Mouse (Mus musculus) CH12.LX (cell line): ENCODE results near the gene Arl6ip4. TPM values are rescaled to one million over a fixed set of nuclear protein-coding genes. Genes with fewer than 3 reads are reported as not detected.

Experiments
- DNase-seq: peaks from one replicate; pipeline ENCODE4 v3.0.0-alpha.2; 2013; ENCODE audit errors: extremely low read depth
- H3K27ac ChIP-seq: 2 replicates; pipeline ENCODE4 v1.5.1; 2012; ENCODE audit warnings: low read depth, mild to moderate bottlenecking, control low read depth, moderate library complexity; ENCODE audit not compliant: insufficient read depth
- H3K27me3 ChIP-seq: replicated peaks from 2 replicates; pipeline ENCODE3; 2012; ENCODE audit warnings: inconsistent platforms
- H3K36me3 ChIP-seq, 2 experiments: replicated peaks in 1 of 2; 2 replicates each; pipeline versions ENCODE3 to v1.6.1; 2012; ENCODE audit warnings: inconsistent platforms in 1 of 2, low read length in 1 of 2, mild to moderate bottlenecking in 1 of 2, mixed read lengths in 1 of 2, moderate library complexity in 1 of 2; ENCODE audit not compliant: control insufficient read depth in 1 of 2, insufficient read depth in 1 of 2
- H3K4me1 ChIP-seq, 2 experiments: 2 replicates each; pipeline ENCODE4 v1.6.1; 2012; ENCODE audit warnings: inconsistent platforms in 1 of 2, moderate library complexity in 1 of 2; ENCODE audit not compliant: insufficient read depth in 2 of 2, control insufficient read depth in 1 of 2
- H3K4me2 ChIP-seq: 2 replicates; pipeline ENCODE4 v1.6.1; 2012; ENCODE audit warnings: low read depth, mild to moderate bottlenecking, control low read depth; ENCODE audit not compliant: poor library complexity, insufficient read depth, severe bottlenecking
- H3K4me3 ChIP-seq, 3 experiments: fragments of 150-350 bp in 1 of 3; sonication (generic) in 1 of 3; replicated peaks in 1 of 3; 2 replicates each; pipeline versions ENCODE3 to v1.5.1; 2011 to 2012; ENCODE audit warnings: low read depth in 2 of 3, low read length in 2 of 3, mild to moderate bottlenecking in 2 of 3, moderate library complexity in 2 of 3, control low read depth in 1 of 3, improper control_type of control experiment in 1 of 3, inconsistent platforms in 1 of 3, mixed read lengths in 1 of 3; ENCODE audit not compliant: poor library complexity in 1 of 3
- H3K79me2 ChIP-seq: replicated peaks from 2 replicates; pipeline ENCODE4 v1.6.1; 2012; ENCODE audit warnings: mild to moderate bottlenecking, moderate library complexity; ENCODE audit not compliant: control insufficient read depth, poor library complexity, insufficient read depth, severe bottlenecking; ENCODE audit errors: extremely low read depth
- H3K9ac ChIP-seq: 2 replicates; pipeline ENCODE4 v1.6.1; 2012; ENCODE audit warnings: low read depth, mild to moderate bottlenecking, control low read depth, moderate library complexity; ENCODE audit not compliant: insufficient read depth
- H3K9me3 ChIP-seq: replicated peaks from 2 replicates; pipeline ENCODE3; 2012; ENCODE audit warnings: low read length, inconsistent platforms, mixed read lengths
- CHD1 ChIP-seq: IDR thresholded peaks from 2 replicates; pipeline ENCODE4 v1.6.1; 2012; ENCODE audit warnings: low read depth, low read length, improper control_type of control experiment, inconsistent platforms
- CHD2 ChIP-seq: IDR thresholded peaks from 2 replicates; pipeline ENCODE4 v1.6.1; 2011; ENCODE audit warnings: low read length, improper control_type of control experiment
- CTCF ChIP-seq, 2 experiments: IDR thresholded peaks in 1 of 2; conservative IDR thresholded peaks in 1 of 2; 2 replicates each; pipeline ENCODE4 v1.5.1; 2011 to 2012; ENCODE audit warnings: low read depth in 2 of 2, low read length in 2 of 2, improper control_type of control experiment in 1 of 2, inconsistent platforms in 1 of 2, mild to moderate bottlenecking in 1 of 2, moderate library complexity in 1 of 2
- ETS1 ChIP-seq: conservative IDR thresholded peaks from 2 replicates; pipeline ENCODE4 v1.6.1; 2012; ENCODE audit warnings: low read depth, mild to moderate bottlenecking, inconsistent platforms, low read length, improper control_type of control experiment, moderate library complexity
- GABPA ChIP-seq: IDR thresholded peaks from 2 replicates; pipeline ENCODE4 v1.6.1; 2012; ENCODE audit warnings: low read depth, low read length, improper control_type of control experiment, inconsistent platforms; ENCODE audit not compliant: insufficient replicate concordance
- IRF4 ChIP-seq: IDR thresholded peaks from 2 replicates; pipeline ENCODE4 v1.6.1; 2014; ENCODE audit warnings: low read depth, mild to moderate bottlenecking, inconsistent platforms, low read length, improper control_type of control experiment
- KAT2A ChIP-seq: IDR thresholded peaks from 2 replicates; pipeline ENCODE4 v1.6.1; 2012; ENCODE audit warnings: low read length, improper control_type of control experiment, inconsistent platforms; ENCODE audit not compliant: insufficient replicate concordance
- MAX ChIP-seq: IDR thresholded peaks from 2 replicates; pipeline ENCODE4 v1.6.1; 2011; ENCODE audit warnings: low read length, improper control_type of control experiment
- NELFE ChIP-seq: IDR thresholded peaks from 2 replicates; pipeline ENCODE4 v1.6.1; 2011; ENCODE audit warnings: low read depth, low read length, improper control_type of control experiment
- PAX5 ChIP-seq: IDR thresholded peaks from 2 replicates; pipeline ENCODE4 v1.6.1; 2012; ENCODE audit warnings: low read length, inconsistent platforms, mixed read lengths
- POLR2AphosphoS2 ChIP-seq: IDR thresholded peaks from 2 replicates; pipeline ENCODE4 v1.6.1; 2011; ENCODE audit warnings: low read depth, low read length, improper control_type of control experiment
- RAD21 ChIP-seq: IDR thresholded peaks from 2 replicates; pipeline ENCODE4 v1.6.1; 2011; ENCODE audit warnings: low read depth, mild to moderate bottlenecking, low read length, improper control_type of control experiment, moderate library complexity
- RCOR1 ChIP-seq: conservative IDR thresholded peaks from 2 replicates; pipeline ENCODE4 v1.6.1; 2012; ENCODE audit warnings: low read depth, mild to moderate bottlenecking, inconsistent platforms, low read length, improper control_type of control experiment
- SIN3A ChIP-seq: IDR thresholded peaks from 2 replicates; pipeline ENCODE4 v1.6.1; 2012; ENCODE audit warnings: low read length, improper control_type of control experiment, inconsistent platforms
- SMC3 ChIP-seq: IDR thresholded peaks from 2 replicates; pipeline ENCODE4 v1.6.1; 2011; ENCODE audit warnings: low read depth, low read length, improper control_type of control experiment
- USF1 ChIP-seq: IDR thresholded peaks from 2 replicates; pipeline ENCODE4 v1.6.1; 2014; ENCODE audit warnings: low read depth, mild to moderate bottlenecking, inconsistent platforms, low read length, improper control_type of control experiment
- ZC3H11A ChIP-seq: IDR thresholded peaks from 2 replicates; pipeline ENCODE4 v1.6.1; 2012; ENCODE audit warnings: low read depth, mild to moderate bottlenecking, inconsistent platforms, low read length, improper control_type of control experiment
- ZMIZ1 ChIP-seq: IDR thresholded peaks from 2 replicates; pipeline ENCODE4 v1.6.1; 2012; ENCODE audit warnings: low read depth, mild to moderate bottlenecking, inconsistent platforms, low read length, improper control_type of control experiment
- ZNF384 ChIP-seq: IDR thresholded peaks from 2 replicates; pipeline ENCODE4 v1.6.1; 2012; ENCODE audit warnings: low read depth, low read length, improper control_type of control experiment, inconsistent platforms
- dilution Hi-C: fragments of 300-500 bp; cut with MboI; formaldehyde crosslinking; loops from 2 replicates; pipeline ENCODE4 v1.14.3; 2020; ENCODE audit warnings: low sequenced_read_pairs; ENCODE audit not compliant: extremely low pct_unique_long_range_greater_than_20kb, extremely low pct_ligation_motif_present
- in situ Hi-C: fragments of 300-500 bp; cut with MboI; formaldehyde crosslinking; loops from 3 replicates; pipeline ENCODE4 v1.14.3; 2019; ENCODE audit warnings: low sequenced_read_pairs, low pct_ligation_motif_present, low pct_unique_long_range_greater_than_20kb, mixed read lengths
- polyA plus RNA-seq: library from polyadenylated mRNA; unstranded; fragments of >175 nt; gene quantifications from 2 replicates; pipeline ENCODE4 v1.2.1, GENCODE M21; 2012; ENCODE audit warnings: low read depth; ENCODE audit not compliant: insufficient read length
- total RNA-seq, 2 experiments: library from RNA; depleted of rRNA; stranded (reverse); fragments of 300-350 nt in 1 of 2; fragments of >200 nt in 1 of 2; gene quantifications; 2 replicates each; pipeline ENCODE4 v1.2.3; 2012 to 2014

Gene Arl6ip4
- total and polyA plus RNA-seq, 3 experiments, result 37.2 to 130 (median 63.2) TPM

DNA sequence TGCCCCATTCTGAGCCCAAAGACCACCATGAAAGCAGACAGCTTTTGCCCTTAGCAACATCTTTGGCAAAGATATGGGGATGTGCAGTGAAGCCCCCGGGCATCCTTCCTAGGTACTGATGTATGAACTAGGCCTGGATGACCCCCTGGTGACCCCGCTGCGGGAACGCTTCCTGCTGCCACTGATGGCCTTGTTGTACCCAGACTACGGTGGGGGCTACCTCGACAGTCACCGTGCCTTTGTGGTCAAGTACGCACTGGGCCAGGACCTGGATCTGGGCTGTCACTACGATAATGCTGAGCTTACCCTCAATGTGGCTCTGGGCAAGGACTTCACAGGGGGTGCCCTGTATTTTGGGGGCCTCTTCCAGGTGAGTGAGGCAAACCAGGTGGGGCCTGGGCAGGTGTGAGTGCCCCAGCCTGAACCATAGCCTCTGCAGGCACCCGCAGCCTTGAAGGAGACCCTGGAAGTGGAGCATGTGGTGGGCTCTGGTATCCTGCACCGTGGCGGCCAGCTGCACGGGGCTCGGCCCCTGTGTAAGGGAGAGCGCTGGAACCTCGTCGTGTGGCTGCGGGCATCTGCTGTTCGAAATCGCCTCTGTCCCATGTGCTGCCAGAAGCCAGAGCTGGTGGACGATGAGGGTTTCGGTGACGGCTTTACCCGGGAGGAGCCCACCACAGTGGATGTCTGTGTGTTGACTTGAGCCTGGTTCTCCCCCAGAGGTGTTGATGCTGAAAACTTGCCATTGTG is 1.4 kb upstream of the Arl6ip4 start:
- Histone ChIP-seq H3K27ac (no peak overlapping the region), H3K9me3 (no peaks in the 10 kb centered on the region), H3K9ac (no peak overlapping the region), H3K36me3 (peaks cover 35 to 47% of the 10 kb centered on the region in 2 experiments), H3K4me1 (peaks cover 15 to 50% of the 10 kb centered on the region in 2 experiments), H3K79me2 (peaks cover 10% of the 10 kb centered on the region), H3K4me2 (no peak overlapping the region), H3K4me3 (no peak overlapping the region), H3K27me3 (no peaks in the 10 kb centered on the region)
- no peak for DNase-seq
- dilution Hi-C loops, result no loop called here
- in situ Hi-C loops, result loop anchor here (5.0 kb wide), 1 partner anchor 38 kb away; no protein-coding TSS in a partner anchor
- no peak for TF ChIP-seq POLR2AphosphoS2
- no peak for TF ChIP-seq MAX
- TF ChIP-seq ZC3H11A, result no peak
- no peak for TF ChIP-seq CHD2
- no peak for TF ChIP-seq RAD21
- no peak for TF ChIP-seq KAT2A
- TF ChIP-seq PAX5, result no peak

DNA sequence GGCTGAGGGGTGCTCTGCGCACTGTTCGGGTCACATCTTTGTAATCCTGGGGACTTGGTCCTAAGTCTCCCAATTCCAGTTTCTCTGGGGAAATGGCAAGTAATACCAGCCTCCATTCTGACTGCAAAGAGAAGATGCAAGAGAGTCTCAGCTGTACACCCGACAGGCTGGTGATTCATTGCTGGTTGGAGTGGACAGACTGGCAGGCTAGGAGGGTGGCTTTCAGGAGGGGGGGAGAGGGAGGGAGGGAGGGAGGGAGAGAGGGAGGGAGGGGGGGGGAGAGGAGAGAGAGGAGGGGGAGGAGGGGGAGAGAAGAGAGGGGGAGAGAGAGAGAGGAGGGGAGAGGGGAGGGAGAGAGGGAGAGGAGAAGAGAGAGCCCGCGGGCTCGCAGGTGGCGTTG is 358 bp upstream of the Arl6ip4 start:
- DNase-seq, result no peak
- H3K4me1 ChIP-seq, result peaks cover 15 to 60% of the 10 kb centered on the region in 2 experiments
- no peaks in the 10 kb centered on the region for H3K9me3 ChIP-seq
- no peaks in the 10 kb centered on the region for H3K27me3 ChIP-seq
- dilution Hi-C loops, result no loop called here
- H3K36me3 ChIP-seq, result peaks cover 41 to 57% of the 10 kb centered on the region in 2 experiments
- no peak overlapping the region for H3K27ac ChIP-seq
- in situ Hi-C loops, result loop anchor here (5.0 kb wide), 1 partner anchor 37 kb away; no protein-coding TSS in a partner anchor
- peak overlapping the region in 2 of 3 experiments; percentile 74 to 91 for H3K4me3 ChIP-seq
- no peak for TF ChIP-seq CTCF (conservative IDR thresholded peaks at IDR 0.05 in 1 of 2, IDR thresholded peaks at IDR 0.05 in 1 of 2; ENCODE audit: low read depth in 2 of 2, low read length in 2 of 2)
- TF ChIP-seq NELFE, result no peak
- TF ChIP-seq ETS1, result no peak
- no peak for TF ChIP-seq IRF4
- no peak for TF ChIP-seq SIN3A
- TF ChIP-seq RAD21, result no peak
- no peak for TF ChIP-seq ZC3H11A
- TF ChIP-seq KAT2A, result no peak
- no peak for TF ChIP-seq RCOR1
- no peak for TF ChIP-seq ZNF384
- no peak for TF ChIP-seq ZMIZ1
- no peak for TF ChIP-seq PAX5
- no peak for TF ChIP-seq CHD1
- TF ChIP-seq USF1, result no peak
- TF ChIP-seq SMC3, result no peak
- TF ChIP-seq GABPA, result no peak
- TF ChIP-seq, all 38 proteins: peak for 0
- Histone ChIP-seq H3K4me2 (0 out of 2 replicates have a peak overlapping the region, but pooled peaks have one; percentile 39), H3K79me2 (peaks cover 10% of the 10 kb centered on the region), H3K9ac (peak overlapping the region; percentile 70; the same call in 1 of the 2 replicates)
